Mouse (Mus musculus): ENCODE results near the gene Wdr92. TPM values are rescaled to one million over a fixed set of nuclear protein-coding genes. Genes with fewer than 3 reads are reported as not detected.
"Not testable (repeated sequence)": the region's sequence is repeated elsewhere in the genome, so short reads cannot be mapped to it uniquely, and the experiment has no call there.

Wdr92 gene
- total RNA-seq, 2 experiments from 2014 or later, result 10.0 to 10.1 TPM

- DNase-seq (ENCODE audit: extremely low spot score in 1 of 2, low spot score in 1 of 2), result no peak
Measured at GRCm38 (mm10) chr11:17200936-17201335, 19.0 kb downstream of the Wdr92 start.

GRCm38 (mm10) chr11:17202481-17202880, 20.6 kb downstream of the Wdr92 start:
- DNase-seq (ENCODE audit: extremely low spot score in 1 of 2, low spot score in 1 of 2), result no peak

GRCm38 (mm10) chr11:17211258-17212140, 29.6 kb downstream of the Wdr92 start, which contains the start of gene Pno1:
Gene Pno1, minus strand, starts transcription at chr11:17211568.
- DNase-seq (ENCODE audit: extremely low spot score in 1 of 2, low spot score in 1 of 2), result peak; percentile 94 to 95

- no peak for DNase-seq (ENCODE audit: extremely low spot score in 1 of 2, low spot score in 1 of 2)
Measured at GRCm38 (mm10) chr11:17212141-17212495, 30.2 kb downstream of the Wdr92 start.

GRCm38 (mm10) chr11:17212903-17213509, 31.1 kb downstream of the Wdr92 start:
- DNase-seq (ENCODE audit: extremely low spot score in 1 of 2, low spot score in 1 of 2), result no peak

- no peak for DNase-seq (ENCODE audit: extremely low spot score in 1 of 2, low spot score in 1 of 2)
Measured at GRCm38 (mm10) chr11:17215475-17215874, 33.6 kb downstream of the Wdr92 start.

- DNase-seq (ENCODE audit: extremely low spot score in 1 of 2, low spot score in 1 of 2), result no peak
Measured at GRCm38 (mm10) chr11:17221126-17221525, 39.2 kb downstream of the Wdr92 start.

GRCm38 (mm10) chr11:17232792-17233191, 50.9 kb downstream of the Wdr92 start:
- DNase-seq (ENCODE audit: extremely low spot score in 1 of 2, low spot score in 1 of 2), result no peak

GRCm38 (mm10) chr11:17236449-17237037, 54.6 kb downstream of the Wdr92 start:
- DNase-seq (ENCODE audit: extremely low spot score in 1 of 2, low spot score in 1 of 2), result no peak

GRCm38 (mm10) chr11:17238598-17238997, 56.7 kb downstream of the Wdr92 start:
- DNase-seq (ENCODE audit: extremely low spot score in 1 of 2, low spot score in 1 of 2), result not testable (repeated sequence)

GRCm38 (mm10) chr11:17248715-17249114, 66.8 kb downstream of the Wdr92 start:
- DNase-seq (ENCODE audit: extremely low spot score in 1 of 2, low spot score in 1 of 2), result no peak

- no peak for DNase-seq (ENCODE audit: extremely low spot score in 1 of 2, low spot score in 1 of 2)
Measured at GRCm38 (mm10) chr11:17256813-17257365, 75.0 kb downstream of the Wdr92 start.

GRCm38 (mm10) chr11:17257443-17257842, 75.5 kb downstream of the Wdr92 start, which contains the start of gene C1d:
Gene C1d, plus strand, starts transcription at chr11:17257579.
- peak; percentile 93 to 98 for DNase-seq (ENCODE audit: extremely low spot score in 1 of 2, low spot score in 1 of 2)

- peak in 1 of 2 experiments; percentile 20 for DNase-seq (ENCODE audit: extremely low spot score in 1 of 2, low spot score in 1 of 2)
Measured at GRCm38 (mm10) chr11:17257861-17258260, 76.0 kb downstream of the Wdr92 start.

- DNase-seq (ENCODE audit: extremely low spot score in 1 of 2, low spot score in 1 of 2), result no peak
Measured at GRCm38 (mm10) chr11:17267176-17267575, 85.3 kb downstream of the Wdr92 start.

GRCm38 (mm10) chr11:17268801-17269200, 86.9 kb downstream of the Wdr92 start:
- DNase-seq (ENCODE audit: extremely low spot score in 1 of 2, low spot score in 1 of 2), result no peak

- DNase-seq (ENCODE audit: extremely low spot score in 1 of 2, low spot score in 1 of 2), result peak in 1 of 2 experiments; percentile 45
Measured at GRCm38 (mm10) chr11:17279959-17280358, 98.1 kb downstream of the Wdr92 start.
